Comparison of ENCODE assay signal across 16 mouse cellular contexts in the genomic region with DNA sequence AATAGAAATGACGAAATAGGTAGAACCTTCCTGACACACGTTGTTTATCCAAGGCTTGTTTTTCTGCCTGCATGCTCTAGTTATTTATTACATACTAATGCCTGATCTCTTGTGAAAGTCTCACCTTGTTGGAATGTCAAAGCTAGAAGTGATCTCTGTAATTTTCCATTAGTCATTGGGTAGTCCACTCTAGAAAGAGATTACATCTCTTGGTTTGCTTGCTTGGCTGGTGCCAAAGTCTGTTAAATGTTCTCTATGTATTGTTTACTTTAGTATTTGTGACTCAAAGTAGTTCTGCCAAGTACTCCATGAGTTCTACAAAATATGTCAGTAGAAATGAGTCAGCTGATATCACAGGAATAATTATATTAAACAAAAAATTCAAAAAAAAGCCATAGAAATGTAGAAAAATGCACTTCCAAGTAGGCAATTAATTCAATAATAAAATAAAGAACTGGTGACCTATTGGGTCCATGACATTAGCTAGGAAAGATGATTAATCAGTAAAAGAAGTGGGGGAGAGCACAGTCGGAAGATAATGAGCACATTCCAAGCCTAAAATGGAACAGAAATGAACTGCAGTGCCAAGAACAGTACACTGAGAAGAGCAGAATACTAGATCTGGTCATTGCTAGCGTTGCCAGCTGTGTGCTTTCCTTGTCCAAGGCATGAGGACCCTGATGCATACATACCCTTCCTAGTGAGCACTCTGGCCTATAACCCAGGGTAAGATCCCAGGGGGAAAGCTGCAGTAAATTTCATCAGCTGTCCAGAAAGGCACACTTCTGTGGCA. TPM values are rescaled to one million over a fixed set of nuclear protein-coding genes. Genes with fewer than 3 reads are reported as not detected.
DNase-seq lines count a peak whose midpoint lies in the region; ATAC-seq and TF ChIP-seq lines count a peak whose summit lies in the region.
"Had no signal": no experiment of that assay in that cellular context is flagged by ENCODE, and none has a peak within 500 bp of the region (broad histone marks: within the 10 kb centered on the region; RNA-seq: fewer than 3 reads in every experiment).

No protein-coding gene starts in this region.

- no peaks in the 10 kb centered on the region for H3K79me2 ChIP-seq in heart, adult 2 months (replicated peaks; ENCODE audit: control insufficient read depth, insufficient read depth, low read length)
- no peaks in the 10 kb centered on the region for H3K79me2 ChIP-seq in liver, adult 2 months (ENCODE audit: control insufficient read depth, insufficient read depth, low read length)

- H3K4me1 ChIP-seq in heart, adult 2 months (ENCODE audit: control insufficient read depth, insufficient read depth, low read length) = peaks cover 2% of the 10 kb centered on the region; the same call in 1 of the 2 replicates
- peaks cover 16% of the 10 kb centered on the region for H3K4me1 ChIP-seq in liver, adult 2 months (ENCODE audit: control insufficient read depth, insufficient read depth, low read length)
- H3K4me1 ChIP-seq in liver, embryonic 11.5 days (replicated peaks; ENCODE audit: control insufficient read depth, insufficient read depth, low read length) = no peaks in the 10 kb centered on the region
- H3K4me1 ChIP-seq in kidney, embryonic 15.5 days = no peaks in the 10 kb centered on the region
- H3K4me1 ChIP-seq: forebrain, embryonic 15.5 days; megakaryocyte, embryonic 14.5 days; neural tube, embryonic 13.5 days had no signal

- no peak for DNase-seq in heart, adult 2 months
- no peak for DNase-seq in heart, postnatal 4 days
- peak; percentile 100 for DNase-seq in liver, adult 2 months (ENCODE audit: extremely low read depth, low read depth, low spot score)
- DNase-seq in liver, embryonic 11.5 days (ENCODE audit: low spot score) = no peak
- peak; percentile 75 for DNase-seq in Muller cell, postnatal 12 days (ENCODE audit: inconsistent ontology term)
- DNase-seq in left cerebral cortex, postnatal 4 days = no peak
- DNase-seq in urinary bladder, postnatal 10 days (ENCODE audit: low spot score) = no peak
- DNase-seq: adrenal gland, postnatal 25 days; retina, postnatal 1 day; spleen, adult 18-20 months had no signal

- peak overlapping the region; percentile 60 for H3K27ac ChIP-seq in heart, adult 2 months
- H3K27ac ChIP-seq in liver, adult 2 months (replicated peaks; ENCODE audit: insufficient read depth, low read depth, low read length) = peak overlapping the region; percentile 97
- no peak overlapping the region for H3K27ac ChIP-seq in liver, embryonic 11.5 days (ENCODE audit: low read depth, low read length)
- no peak overlapping the region for H3K27ac ChIP-seq in kidney, embryonic 15.5 days
- H3K27ac ChIP-seq: forebrain, embryonic 15.5 days; hindbrain, embryonic 14.5 days; neural tube, embryonic 13.5 days had no signal

- no peaks in the 10 kb centered on the region; the same call in 1 of the 2 replicates for H3K36me3 ChIP-seq in heart, adult 2 months (ENCODE audit: control insufficient read depth, insufficient read depth, low read length)
- no peaks in the 10 kb centered on the region for H3K36me3 ChIP-seq in liver, adult 2 months (ENCODE audit: control insufficient read depth, insufficient read depth, low read length)
- H3K36me3 ChIP-seq in liver, embryonic 11.5 days (ENCODE audit: control insufficient read depth, insufficient read depth, low read length) = no peaks in the 10 kb centered on the region
- no peaks in the 10 kb centered on the region for H3K36me3 ChIP-seq in kidney, embryonic 15.5 days
- H3K36me3 ChIP-seq: forebrain, embryonic 15.5 days; heart, embryonic 12.5 days; neural tube, embryonic 13.5 days had no signal

- no peak for TF ChIP-seq CTCF in heart, adult 2 months (IDR thresholded peaks at IDR 0.05)
- TF ChIP-seq CTCF in liver, adult 2 months (IDR thresholded peaks at IDR 0.05; ENCODE audit: low read depth, low read length) = no peak

- no peaks in the 10 kb centered on the region for H3K9me3 ChIP-seq in liver, embryonic 11.5 days (ENCODE audit: control insufficient read depth, low read length)
- H3K9me3 ChIP-seq in kidney, embryonic 15.5 days (replicated peaks) = no peaks in the 10 kb centered on the region
- H3K9me3 ChIP-seq: forebrain, embryonic 15.5 days; heart, embryonic 12.5 days; neural tube, embryonic 13.5 days had no signal

- 41% methylated on average over 4 of the region's 4 CpGs for WGBS in heart, adult 2 months
- WGBS in liver, adult 2 months = 4% methylated on average over 4 of the region's 4 CpGs
- 75% methylated on average over 4 of the region's 4 CpGs for WGBS in liver, embryonic 11.5 days
- WGBS in kidney, embryonic 15.5 days = 62% methylated on average over 4 of the region's 4 CpGs

- no peak for TF ChIP-seq POLR2A in heart, adult 2 months (IDR thresholded peaks at IDR 0.05; ENCODE audit: insufficient read depth, low read depth, low read length)
- no peak for TF ChIP-seq POLR2A in liver, adult 2 months (IDR thresholded peaks at IDR 0.05; ENCODE audit: extremely low read depth, insufficient read depth, low read length)

- no peak overlapping the region for H3K9ac ChIP-seq in heart, adult 2 months (ENCODE audit: low read depth, low read length)
- H3K9ac ChIP-seq in liver, adult 2 months (ENCODE audit: low read depth, low read length) = peak overlapping the region; percentile 38
- H3K9ac ChIP-seq in liver, embryonic 11.5 days (ENCODE audit: low read depth, low read length) = no peak overlapping the region
- no peak overlapping the region for H3K9ac ChIP-seq in kidney, embryonic 15.5 days
- H3K9ac ChIP-seq: forebrain, embryonic 15.5 days; heart, embryonic 12.5 days; hindbrain, embryonic 14.5 days; neural tube, embryonic 13.5 days had no signal

- intact Hi-C loops in heart, adult 2 months (cut with DNase I) = no loop called here
- intact Hi-C loops in left cerebral cortex, postnatal 4 days (cut with DNase I) = no loop called here

- no peak for ATAC-seq in liver, embryonic 11.5 days (replicated peaks; ENCODE audit: low FRiP score)
- ATAC-seq in kidney, embryonic 15.5 days (replicated peaks; ENCODE audit: low FRiP score) = 0 out of 2 replicates have a peak, but pooled peaks have one; percentile 18
- ATAC-seq: forebrain, embryonic 15.5 days had no signal

- H3K4me3 ChIP-seq in heart, adult 2 months = no peak overlapping the region
- H3K4me3 ChIP-seq in liver, adult 2 months (ENCODE audit: insufficient read depth, low read depth, low read length) = no peak overlapping the region
- no peak overlapping the region for H3K4me3 ChIP-seq in liver, embryonic 11.5 days (ENCODE audit: low read depth, low read length)
- no peak overlapping the region for H3K4me3 ChIP-seq in kidney, embryonic 15.5 days (replicated peaks)
- H3K4me3 ChIP-seq: forebrain, embryonic 15.5 days; heart, embryonic 12.5 days; megakaryocyte, embryonic 14.5 days; neural tube, embryonic 13.5 days had no signal

- no peak for TF ChIP-seq EP300 in heart, adult 2 months (IDR thresholded peaks at IDR 0.05; ENCODE audit: insufficient read depth, low read depth, low read length)

- no peak overlapping the region for H3K4me2 ChIP-seq in liver, embryonic 11.5 days
- H3K4me2 ChIP-seq in kidney, embryonic 15.5 days = no peak overlapping the region
- H3K4me2 ChIP-seq: forebrain, embryonic 15.5 days; heart, embryonic 12.5 days; hindbrain, embryonic 14.5 days; neural tube, embryonic 13.5 days had no signal

- no peaks in the 10 kb centered on the region for H3K27me3 ChIP-seq in heart, adult 2 months (ENCODE audit: control insufficient read depth, insufficient read depth, low read length)
- no peaks in the 10 kb centered on the region for H3K27me3 ChIP-seq in liver, adult 2 months (ENCODE audit: control insufficient read depth, insufficient read depth, low read length)
- H3K27me3 ChIP-seq in liver, embryonic 11.5 days (replicated peaks; ENCODE audit: control insufficient read depth, insufficient read depth, low read length) = no peaks in the 10 kb centered on the region
- H3K27me3 ChIP-seq in kidney, embryonic 15.5 days = no peaks in the 10 kb centered on the region
- H3K27me3 ChIP-seq: forebrain, embryonic 15.5 days; heart, embryonic 12.5 days; megakaryocyte, embryonic 14.5 days; neural tube, embryonic 13.5 days had no signal

RNA-seq across cellular contexts. Expression of gene Tmem106b, which starts 17.0 kb away (rescaled TPM):
- total RNA-seq in heart, adult 2 months (2021) = 100 to 1,000 TPM; 151 to 181 TPM
- polyA plus RNA-seq in heart, adult 2 months (2012; rRNA removed) = 25.6 and 52.4 TPM in 2 replicates
- total RNA-seq in heart, postnatal 4 days (2021) = 10 to 100 TPM; 73.2 to 83.3 TPM
- 129 and 133 TPM in 2 replicates for total RNA-seq in liver, adult 2 months (2014; rRNA removed)
- polyA plus RNA-seq in liver, adult 2 months (2012; rRNA removed) = 35.5 and 41.5 TPM in 2 replicates
- polyA plus RNA-seq in liver, embryonic 11.5 days (2014; fragmentation: Nextera tagmentation; extraction: Ambion mirVana) = 16.1 and 20.0 TPM in 2 replicates
- 35.5 and 41.0 TPM in 2 replicates for polyA plus RNA-seq in kidney, embryonic 15.5 days (2015; fragmentation: Nextera tagmentation; extraction: Ambion mirVana)
- 100 to 1,000 TPM in 1 of 2 experiments, 10 to 100 TPM in 1; 97.8 to 109 TPM for total RNA-seq in left cerebral cortex, postnatal 4 days (2021)

Comparison
In these comparisons a context has a peak if more than half of its experiments do, and no peak if none do; other contexts are left out.
1. DNase-seq: peak in liver, adult 2 months (single experiment) and Muller cell, postnatal 12 days (single experiment); none in heart, adult 2 months (0 of 2), heart, postnatal 4 days (single experiment), liver, embryonic 11.5 days (single experiment), left cerebral cortex, postnatal 4 days (single experiment) and urinary bladder, postnatal 10 days (single experiment).
2. H3K27ac ChIP-seq: peak in heart, adult 2 months (single experiment) and liver, adult 2 months (single experiment); none in liver, embryonic 11.5 days (single experiment) and kidney, embryonic 15.5 days (single experiment).